Mouse (Mus musculus): ENCODE results near the gene Spata21.
A peak's percentile ranks its signal among the peaks of the same experiment; 100 is the strongest.
"Not testable (repeated sequence)": the region's sequence is repeated elsewhere in the genome, so short reads cannot be mapped to it uniquely, and the experiment has no call there.

Gene Spata21

DNA sequence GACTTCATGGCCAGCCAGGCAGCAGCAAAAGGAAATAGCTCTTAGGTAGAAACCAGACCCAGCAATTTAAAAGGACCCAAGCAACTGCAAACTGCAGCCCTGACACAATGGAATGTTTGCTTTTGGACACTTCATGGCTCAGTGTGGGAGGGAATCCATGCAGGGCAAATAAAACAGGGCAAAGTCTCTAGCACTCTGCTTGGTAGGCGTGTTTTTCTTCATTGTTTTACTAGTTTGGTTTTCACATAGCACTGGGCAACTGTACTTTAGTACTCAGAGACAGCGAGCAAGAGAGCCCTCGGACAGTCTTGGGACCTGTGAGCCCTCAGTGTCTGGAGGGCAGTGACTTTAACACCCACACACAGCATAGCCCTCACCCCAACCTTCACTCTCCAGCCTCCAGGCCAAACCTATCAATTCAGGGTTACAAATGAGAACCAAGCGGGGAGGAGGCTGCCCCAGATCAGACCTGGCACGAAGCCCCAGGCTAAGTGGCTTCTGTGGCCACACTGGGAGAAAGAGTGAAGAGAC lies 43.5 kb downstream of the Spata21 start:
- DNase-seq, result no peak

DNA sequence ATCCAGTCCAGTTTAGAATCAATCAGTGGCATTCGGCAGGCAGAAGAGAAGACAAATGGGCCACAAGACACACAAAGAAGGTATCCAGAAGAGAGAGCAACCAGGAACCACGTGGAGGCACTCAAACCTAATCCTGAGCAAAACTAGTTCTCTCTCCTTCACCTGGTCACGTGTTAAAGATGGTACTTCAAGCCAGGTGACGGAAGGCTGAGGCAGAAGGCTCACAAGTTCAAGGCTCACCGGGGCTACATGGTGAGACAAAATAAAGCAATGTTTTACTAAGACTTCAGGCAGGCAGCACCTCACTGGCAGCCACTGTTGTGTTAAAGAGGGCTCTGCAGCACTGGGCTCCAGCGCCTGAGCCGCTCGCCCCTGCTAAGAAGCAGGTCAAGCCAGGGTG lies 44.1 kb downstream of the Spata21 start:
- DNase-seq, result no peak

DNA sequence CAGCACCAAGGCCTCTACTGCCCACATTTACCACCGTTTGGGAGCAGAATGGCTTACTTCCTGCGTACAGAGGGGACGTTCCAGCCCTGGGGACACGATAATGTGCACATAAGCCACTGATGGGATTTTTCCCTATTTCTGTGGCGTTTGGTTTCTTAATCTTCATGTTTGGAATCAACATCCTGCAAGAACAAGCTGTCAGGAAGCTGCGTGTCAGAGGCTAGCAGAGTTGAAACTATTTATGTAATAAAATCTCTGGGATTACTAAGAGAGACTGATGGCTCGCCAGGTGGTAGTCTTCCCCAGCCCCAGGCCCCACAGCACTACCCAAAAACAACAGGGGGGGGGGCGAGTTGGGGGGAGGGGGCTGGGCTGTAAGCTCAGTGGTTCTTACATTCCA lies 45.1 kb downstream of the Spata21 start:
- no peak for DNase-seq

DNA sequence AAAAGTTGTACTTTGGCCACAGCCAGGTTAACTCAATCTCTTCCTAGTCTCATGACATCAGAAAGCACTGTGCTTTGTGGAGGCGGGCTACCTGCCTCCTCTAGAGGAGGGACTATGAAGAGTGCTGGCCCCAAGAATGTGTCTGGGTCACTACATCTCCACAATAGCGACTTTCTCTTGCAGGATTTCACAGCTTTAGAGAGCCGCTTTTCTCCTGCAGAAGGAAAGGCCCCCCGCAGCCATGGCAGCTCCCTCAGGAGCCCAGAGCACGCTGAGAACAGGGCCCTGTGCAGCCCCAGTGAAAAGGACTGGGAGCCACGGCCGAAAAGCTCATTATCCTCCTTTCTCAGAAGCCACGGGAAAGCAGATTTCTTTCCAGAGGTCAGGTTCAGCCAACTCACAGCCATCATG lies 45.9 kb downstream of the Spata21 start:
- no peak for DNase-seq

- peak; percentile 48 to 58 for DNase-seq
Measured at GRCm38 (mm10) chr4:141134751-141135530, 46.8 kb downstream of the Spata21 start.

- no peak for DNase-seq
Measured at GRCm38 (mm10) chr4:141136126-141136525, 48.0 kb downstream of the Spata21 start.

DNA sequence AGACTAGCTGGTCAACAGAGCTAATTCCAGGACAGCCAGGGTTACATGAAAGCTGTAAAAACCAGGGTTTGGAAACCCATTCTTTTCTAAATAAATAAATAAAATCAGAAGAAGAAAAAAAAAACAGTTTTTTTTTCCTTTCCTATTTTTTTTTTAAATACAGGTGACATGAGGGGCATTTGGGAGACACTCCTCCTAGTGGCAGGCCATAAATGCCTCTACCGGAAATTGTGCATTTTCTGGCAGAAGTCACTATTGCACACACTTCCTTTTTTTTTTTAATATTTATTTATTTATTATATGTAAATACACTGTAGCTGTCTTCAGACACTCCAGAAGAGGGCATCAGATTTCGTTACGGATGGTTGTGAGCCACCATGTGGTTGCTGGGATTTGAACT lies 49.6 kb downstream of the Spata21 start:
- not testable (repeated sequence) for DNase-seq

GRCm38 (mm10) chr4:141138425-141139115 lies 50.4 kb downstream of the Spata21 start:
- DNase-seq, result no peak

DNA sequence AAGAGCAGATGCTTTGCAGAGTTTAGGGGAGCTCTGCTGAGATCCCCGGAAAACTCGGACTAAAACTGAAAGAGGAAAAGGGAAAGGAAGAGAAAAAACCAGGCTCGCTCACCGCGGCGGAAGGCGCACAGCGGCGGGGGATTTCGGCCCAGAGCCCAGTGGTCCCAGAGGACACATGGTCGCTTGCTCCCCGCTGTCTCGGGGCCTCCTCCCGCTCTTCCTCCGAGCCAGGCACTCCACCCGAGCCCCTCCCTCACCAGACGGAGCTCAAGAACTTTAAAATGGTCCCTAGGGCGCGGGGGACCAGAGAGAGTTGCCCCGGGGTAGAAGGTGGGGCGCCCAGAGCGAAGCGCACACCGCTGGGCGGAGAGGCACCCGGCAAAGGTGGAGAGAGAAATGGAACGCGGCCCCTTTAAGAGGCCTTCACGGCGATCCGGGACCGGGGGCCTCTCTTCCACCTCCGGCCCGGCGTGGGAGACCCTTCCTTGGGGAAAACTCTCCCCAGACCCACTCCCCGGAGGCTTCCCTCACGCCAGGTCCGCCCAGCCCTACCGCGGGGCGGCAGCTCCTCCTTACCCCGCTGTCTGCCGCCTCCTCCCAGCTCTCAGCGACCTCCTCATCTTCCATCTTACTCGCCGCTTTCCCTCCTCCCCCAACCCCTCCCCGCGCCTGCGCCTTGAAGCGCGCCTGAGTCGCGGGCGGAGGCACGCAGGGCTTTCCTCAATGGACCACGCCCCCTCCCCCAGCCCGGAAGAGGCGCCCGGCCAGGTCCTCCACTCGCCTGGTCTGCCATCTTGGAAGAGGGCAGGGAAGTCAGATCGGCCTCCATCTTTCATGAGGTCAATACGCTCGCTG lies 51.2 kb downstream of the Spata21 start, which contains the start of gene Szrd1:
Gene Szrd1, minus strand, starts transcription at position 660 of the 855 bp plus-strand sequence.
- peak; percentile 96 to 98 for DNase-seq

DNA sequence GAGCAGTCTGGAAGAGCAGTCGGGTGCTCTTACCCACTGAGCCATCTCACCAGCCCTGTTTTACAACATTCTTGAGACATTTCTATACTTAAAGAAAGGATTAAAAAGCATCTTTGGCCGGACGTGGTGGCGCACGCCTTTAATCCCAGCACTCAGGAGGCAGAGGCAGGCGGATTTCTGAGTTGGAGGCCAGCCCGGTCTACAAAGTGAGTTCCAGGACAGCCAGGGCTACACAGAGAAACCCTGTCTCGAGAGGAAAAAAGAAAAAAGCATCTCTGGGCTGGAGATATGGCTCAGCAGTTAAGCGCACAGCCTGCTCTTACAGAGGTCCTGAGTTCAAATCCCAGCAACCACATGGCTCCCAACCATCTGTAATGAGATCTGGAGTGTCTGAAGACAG lies 52.2 kb downstream of the Spata21 start:
- DNase-seq, result not testable (repeated sequence)

DNA sequence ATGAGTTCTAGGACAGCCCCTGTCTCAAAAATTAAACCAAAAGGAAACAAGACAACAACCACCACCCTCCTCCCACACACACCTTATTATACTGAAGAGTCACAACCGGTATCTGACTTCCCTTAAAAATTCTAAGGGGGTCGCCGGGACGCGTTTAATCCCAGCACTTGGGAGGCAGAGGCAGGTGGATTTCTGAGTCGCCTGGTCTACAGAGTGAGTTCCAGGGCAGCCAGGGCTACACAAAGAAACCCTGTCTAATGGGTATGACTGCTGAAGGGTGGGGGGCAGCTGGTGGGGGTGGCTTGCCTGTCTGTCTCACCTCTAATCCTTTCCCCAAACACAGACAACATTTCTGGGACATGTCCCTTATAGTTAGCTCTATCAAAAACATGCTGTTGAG lies 52.8 kb downstream of the Spata21 start:
- DNase-seq, result no peak

DNA sequence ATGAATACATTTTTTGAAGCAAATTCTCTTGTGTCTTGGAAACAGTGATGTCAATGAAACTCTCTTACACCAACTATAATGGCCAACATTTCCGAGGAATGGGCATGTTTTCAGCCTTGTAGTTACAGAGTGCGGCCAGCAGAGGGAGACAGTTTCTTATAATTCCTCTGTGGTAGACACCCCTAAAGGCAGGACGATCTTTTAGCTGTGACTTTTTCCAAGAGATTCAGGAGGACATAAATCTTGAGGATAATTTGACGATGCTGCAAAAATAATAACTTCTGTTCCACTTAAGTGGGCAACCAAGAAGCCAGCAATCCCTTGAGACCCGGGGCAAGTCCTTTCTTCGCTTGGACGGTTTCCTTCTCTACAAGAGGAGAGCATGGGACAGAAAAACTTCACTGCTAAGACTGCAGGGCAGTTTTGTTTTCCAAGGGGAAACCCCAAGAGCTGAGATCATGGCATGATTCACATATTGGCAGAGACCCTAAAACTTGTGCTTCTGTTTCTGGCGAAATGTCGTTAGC lies 54.2 kb downstream of the Spata21 start:
- peak; percentile 44 to 75 for DNase-seq

GRCm38 (mm10) chr4:141145124-141145523 lies 57.0 kb downstream of the Spata21 start:
- not testable (repeated sequence) for DNase-seq

- no peak for DNase-seq
Measured at GRCm38 (mm10) chr4:141146491-141147033, 58.4 kb downstream of the Spata21 start.

DNA sequence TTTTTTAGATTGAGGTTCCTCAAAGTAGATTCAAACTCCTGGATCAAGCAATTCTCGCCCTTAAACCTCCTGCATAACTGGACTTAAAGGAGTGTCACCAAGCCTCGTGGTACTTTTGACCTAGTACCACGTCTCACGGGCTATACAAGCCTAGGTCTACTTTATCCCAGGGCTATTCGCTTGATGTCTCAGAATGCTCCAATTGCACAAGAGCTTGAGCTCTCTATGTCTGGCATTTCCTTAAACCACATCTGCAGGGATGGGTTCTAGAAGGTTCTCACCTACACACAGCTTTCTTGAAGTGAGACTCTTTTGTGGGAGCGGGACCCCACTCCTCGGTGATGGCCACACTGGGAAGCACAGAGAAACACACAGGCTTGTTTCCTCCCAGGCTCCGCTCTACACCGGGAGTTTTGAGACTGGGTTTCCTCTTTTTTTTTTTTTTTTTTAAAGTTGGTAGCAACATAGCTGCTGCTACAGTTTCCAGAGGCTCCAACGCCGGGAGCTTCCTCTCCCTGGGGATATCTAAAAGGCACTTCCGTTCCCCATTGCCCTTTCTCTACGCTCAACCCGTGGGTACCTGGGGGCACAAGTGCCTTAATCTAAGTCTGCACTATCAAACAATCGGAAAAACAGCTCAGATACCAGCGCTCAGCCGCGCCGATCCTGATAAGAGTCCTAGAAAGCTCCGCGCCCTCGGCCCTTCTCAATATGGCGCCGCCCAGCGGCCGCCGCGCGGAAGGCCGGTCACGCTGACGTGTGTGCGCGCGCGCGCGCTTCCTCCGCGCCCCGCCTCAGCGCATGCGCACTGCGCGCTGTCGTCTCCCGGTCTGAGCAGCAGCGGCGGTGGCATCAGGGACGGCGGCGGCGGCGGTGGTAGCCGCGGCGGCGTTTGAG lies 59.2 kb downstream of the Spata21 start, which contains the start of gene Fbxo42:
Gene Fbxo42, plus strand, starts transcription at position 802 of the 897 bp plus-strand sequence.
- DNase-seq, result peak; percentile 89 to 95

GRCm38 (mm10) chr4:141148009-141148801 lies 60.1 kb downstream of the Spata21 start:
- peak; percentile 33 to 40 for DNase-seq

GRCm38 (mm10) chr4:141149116-141149515 lies 61.0 kb downstream of the Spata21 start:
- DNase-seq, result no peak

DNA sequence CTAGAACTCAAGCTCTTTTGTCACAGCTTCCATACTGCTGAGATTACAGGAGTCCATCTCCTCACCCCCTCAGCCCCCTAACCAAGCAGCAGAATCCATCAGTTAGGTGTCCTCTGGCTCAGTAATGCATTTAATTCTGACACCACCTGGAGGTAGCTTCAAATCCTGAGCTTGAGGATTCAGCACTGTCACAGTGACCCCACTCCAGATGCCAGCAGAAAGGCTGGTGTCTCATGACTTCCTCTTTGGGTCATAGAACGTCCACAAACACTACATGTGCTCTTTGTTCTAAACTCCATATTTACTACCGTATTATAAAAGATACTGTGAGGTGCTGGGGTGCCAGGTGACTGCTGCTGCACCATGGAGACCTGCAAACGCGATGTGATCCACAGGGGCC lies 69.4 kb downstream of the Spata21 start:
- DNase-seq, result no peak

DNA sequence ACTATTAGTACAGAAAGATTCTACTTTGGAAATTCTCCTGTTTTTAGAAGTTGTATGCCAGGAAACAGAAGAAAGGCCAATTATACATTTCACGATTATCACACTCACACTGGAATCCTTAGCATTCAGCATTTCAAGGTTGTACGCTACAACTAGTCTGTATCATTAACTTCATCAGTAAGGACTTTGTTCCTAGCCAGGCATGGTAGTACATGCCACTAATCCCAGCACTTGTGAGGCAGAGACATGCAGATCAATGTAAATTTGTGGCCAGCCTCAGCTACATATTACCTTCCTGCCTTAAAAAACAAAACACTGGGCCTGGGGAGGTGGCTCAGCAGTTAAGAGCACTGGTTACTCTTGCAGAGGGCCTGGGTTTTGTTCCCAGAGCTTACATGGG lies 70.5 kb downstream of the Spata21 start:
- DNase-seq, result no peak

DNA sequence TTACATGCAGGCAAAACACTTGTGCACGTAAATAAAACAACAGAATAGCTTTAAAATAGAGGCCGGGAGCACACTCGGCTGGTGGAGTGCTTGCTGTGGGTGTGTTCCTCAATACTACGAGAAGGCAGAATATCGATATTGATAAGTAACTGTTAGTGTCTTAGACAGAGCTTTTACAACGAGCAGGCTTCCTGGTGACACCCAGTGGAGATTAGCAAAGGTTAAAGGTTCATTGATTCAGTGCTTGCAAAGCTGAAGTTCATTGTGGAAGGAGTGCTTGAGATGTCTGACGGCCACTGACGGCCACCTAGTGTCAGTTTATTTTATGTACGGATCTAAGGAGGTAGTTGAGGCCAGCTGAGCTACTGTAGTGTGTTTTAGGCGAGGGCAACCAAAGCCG lies 71.0 kb downstream of the Spata21 start:
- DNase-seq, result no peak

All from spleen, adult 18-20 months (tissue).